Mouse (Mus musculus): ENCODE measurements at regions not wholly inside any gene's neighbourhood (a gene's known extent, or its start where the extent isn't known, plus 50 kb on each side); places are given as distances from the start of the nearest gene placed in this dataset.
"Not testable (repeated sequence)": the region's sequence is repeated elsewhere in the genome, so short reads cannot be mapped to it uniquely, and the experiment has no call there.

DNA sequence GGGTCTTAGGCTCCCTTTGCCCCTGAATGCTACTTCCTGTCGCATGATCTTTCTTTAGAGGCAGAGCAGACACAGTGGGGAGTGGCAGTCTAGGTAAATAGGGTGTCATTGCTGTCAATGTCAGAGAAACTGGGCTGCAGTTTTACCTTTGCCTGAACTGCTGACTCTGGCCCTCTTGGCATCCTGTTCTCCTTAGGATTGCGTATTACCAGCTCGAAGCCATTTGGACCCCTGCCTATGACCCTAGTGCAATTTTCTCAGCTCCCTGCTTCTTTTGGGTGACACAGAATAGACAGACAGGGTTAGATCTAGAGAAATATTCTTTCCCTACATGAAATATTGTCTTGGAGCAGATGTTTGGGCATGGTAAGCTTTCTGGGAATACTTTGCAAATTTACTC is 467.3 kb upstream of the Slc35b3 start:
- TF ChIP-seq POLR2A (IDR thresholded peaks at IDR 0.05; ENCODE audit: borderline replicate concordance, extremely low read depth, insufficient read depth, insufficient read length, poor library complexity, severe bottlenecking) (no peak), CTCF (IDR thresholded peaks at IDR 0.05; ENCODE audit: borderline replicate concordance, extremely low read depth, insufficient read depth, insufficient read length) (no peak)
- no peak for DNase-seq (ENCODE audit: low read depth)

DNA sequence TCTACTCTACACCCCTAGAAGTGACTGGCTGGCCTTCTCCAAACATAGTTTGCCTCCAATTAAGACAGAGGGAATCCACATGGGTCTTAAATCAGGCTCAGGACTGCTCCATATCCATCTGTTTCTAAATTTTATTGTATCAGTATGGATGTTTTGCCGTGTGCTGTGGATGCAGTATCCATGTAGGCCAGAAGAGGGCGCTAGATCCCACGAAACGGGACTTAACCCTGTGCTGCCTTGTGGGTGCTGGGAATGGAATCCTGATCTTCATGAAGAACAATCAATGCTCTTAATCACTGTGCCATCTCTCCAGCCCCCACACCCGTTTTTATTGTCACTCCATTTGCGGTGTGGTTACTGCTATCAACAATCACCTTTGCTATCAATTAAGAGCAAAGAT is 465.3 kb upstream of the Slc35b3 start:
- TF ChIP-seq CTCF (IDR thresholded peaks at IDR 0.05; ENCODE audit: borderline replicate concordance, extremely low read depth, insufficient read depth, insufficient read length) = peak; percentile 52
- TF ChIP-seq POLR2A (IDR thresholded peaks at IDR 0.05; ENCODE audit: borderline replicate concordance, extremely low read depth, insufficient read depth, insufficient read length, poor library complexity, severe bottlenecking) = no peak
- DNase-seq (ENCODE audit: low read depth) = no peak

DNA sequence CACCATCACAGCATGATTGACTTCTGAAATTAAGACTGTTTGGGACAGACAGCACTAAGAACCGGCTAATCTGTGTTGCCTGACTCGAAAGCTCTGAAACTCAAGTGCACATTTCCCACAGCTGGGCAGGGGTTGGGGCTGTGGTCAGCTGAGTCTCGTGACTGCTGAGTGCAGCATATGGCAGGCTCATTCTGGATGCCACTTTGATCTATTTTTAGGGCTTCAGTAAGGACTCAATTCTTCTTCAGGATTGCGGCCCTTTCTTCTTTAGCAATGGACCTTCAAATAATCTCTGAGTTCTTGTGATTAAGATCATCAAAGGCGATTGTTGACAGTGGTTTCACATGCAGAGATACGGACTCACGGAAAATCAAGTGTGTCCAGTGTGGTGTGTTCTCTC is 457.5 kb upstream of the Slc35b3 start:
- TF ChIP-seq CTCF (IDR thresholded peaks at IDR 0.05; ENCODE audit: borderline replicate concordance, extremely low read depth, insufficient read depth, insufficient read length) (no peak), POLR2A (IDR thresholded peaks at IDR 0.05; ENCODE audit: borderline replicate concordance, extremely low read depth, insufficient read depth, insufficient read length, poor library complexity, severe bottlenecking) (no peak)
- peak; percentile 18 for DNase-seq (ENCODE audit: low read depth)

DNA sequence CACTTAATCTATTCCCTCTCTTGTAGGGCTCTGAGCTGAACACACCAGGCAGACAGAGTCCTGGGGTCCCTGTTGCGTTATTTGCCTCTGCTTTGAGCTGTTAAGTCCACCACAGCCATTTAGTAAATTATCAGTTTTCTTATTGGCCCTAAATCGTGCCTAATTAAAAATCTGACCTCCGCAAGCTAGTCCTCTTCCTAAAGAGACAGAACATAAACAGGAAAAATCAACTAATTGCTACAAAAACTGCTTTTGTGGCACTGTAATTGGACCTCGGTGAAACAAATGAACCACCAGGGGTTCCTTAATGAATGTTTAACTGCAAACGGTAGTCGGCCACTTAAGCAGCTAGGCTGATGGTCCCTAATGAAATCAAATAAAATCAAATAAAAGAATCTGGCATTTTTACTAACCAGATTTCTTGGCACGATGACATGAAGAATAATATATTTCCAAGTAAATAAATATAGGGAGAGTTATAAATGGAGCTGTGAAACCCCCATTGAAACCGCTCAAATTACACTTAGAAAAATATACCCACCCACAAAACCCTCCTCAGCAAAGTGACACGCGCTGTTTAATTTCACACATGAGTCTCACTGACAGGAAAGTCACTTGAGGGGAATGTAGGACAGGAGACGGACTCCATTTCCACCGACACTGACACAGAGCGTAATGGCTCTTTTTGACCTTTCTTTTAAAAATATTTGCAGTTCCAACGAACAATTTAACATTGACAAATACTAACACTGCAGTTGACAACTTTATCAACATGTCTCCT is 451.0 kb upstream of the Slc35b3 start:
- peak; percentile 51 for DNase-seq (ENCODE audit: low read depth)
- TF ChIP-seq POLR2A (IDR thresholded peaks at IDR 0.05; ENCODE audit: borderline replicate concordance, extremely low read depth, insufficient read depth, insufficient read length, poor library complexity, severe bottlenecking) (no peak), CTCF (IDR thresholded peaks at IDR 0.05; ENCODE audit: borderline replicate concordance, extremely low read depth, insufficient read depth, insufficient read length) (no peak)

DNA sequence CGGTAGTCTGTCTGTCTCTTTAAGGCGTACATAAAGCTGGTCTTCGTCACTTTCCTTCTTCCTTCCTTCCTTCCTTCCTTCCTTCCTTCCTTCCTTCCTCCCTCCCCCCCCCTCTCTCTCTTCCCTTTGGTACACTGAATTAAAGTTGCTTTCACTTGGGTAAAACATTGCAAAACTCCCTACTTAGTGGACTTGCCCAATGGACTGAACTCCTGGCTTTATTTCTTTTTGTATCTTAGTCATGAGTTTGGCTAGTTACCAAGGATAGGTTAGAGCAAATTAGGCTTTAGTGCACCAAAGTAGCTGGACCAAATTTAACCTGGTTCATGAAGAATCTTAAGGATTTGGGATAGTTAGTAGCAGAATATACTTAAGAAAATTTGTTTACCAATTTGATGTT is 431.9 kb upstream of the Slc35b3 start:
- TF ChIP-seq CTCF (IDR thresholded peaks at IDR 0.05; ENCODE audit: borderline replicate concordance, extremely low read depth, insufficient read depth, insufficient read length) (no peak), POLR2A (IDR thresholded peaks at IDR 0.05; ENCODE audit: borderline replicate concordance, extremely low read depth, insufficient read depth, insufficient read length, poor library complexity, severe bottlenecking) (no peak)

DNA sequence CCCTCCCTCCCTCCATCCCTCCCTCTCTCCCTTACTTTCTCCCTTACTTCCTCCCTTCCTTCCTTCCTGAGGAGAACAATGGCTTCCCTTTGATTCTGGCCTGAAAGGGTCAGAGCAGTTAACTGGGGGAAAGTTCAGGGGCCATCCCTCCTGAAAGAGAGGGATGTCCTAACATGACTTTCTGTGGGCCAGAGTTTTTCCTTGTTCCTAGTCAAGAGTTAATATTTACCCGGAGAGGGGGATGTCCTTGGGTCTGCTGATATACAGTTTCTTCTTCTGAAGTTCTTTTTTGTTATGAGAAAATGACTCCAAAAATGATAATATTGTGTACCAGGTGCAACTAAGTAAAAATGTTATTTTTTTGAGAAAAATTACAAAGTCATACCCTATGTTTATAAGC is 431.5 kb upstream of the Slc35b3 start:
- DNase-seq (ENCODE audit: low read depth) = not testable (repeated sequence)

More for the DNA sequence above, 431.9 kb upstream of the Slc35b3 start:
- DNase-seq (ENCODE audit: low read depth) = no peak

DNA sequence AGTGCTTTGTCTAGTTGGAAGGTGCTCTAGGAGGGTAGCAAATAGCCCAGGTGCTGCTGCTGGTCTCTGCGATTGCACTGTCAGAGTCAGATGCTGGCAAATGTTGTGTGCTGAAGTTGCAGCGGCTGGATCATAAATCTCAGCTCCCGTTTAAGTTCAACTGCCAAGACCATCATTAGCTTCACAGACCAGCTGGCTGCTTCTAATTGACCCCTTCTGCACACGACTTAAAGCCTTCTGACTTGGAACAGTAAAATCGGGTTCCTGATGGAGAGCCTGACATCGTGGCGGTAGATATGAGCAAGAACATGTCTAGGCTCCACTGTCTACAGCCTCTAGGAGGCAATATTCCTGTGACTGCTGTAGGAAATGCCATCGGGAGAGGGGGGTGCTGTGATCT is 416.0 kb upstream of the Slc35b3 start:
- no peak for DNase-seq (ENCODE audit: low read depth)
- TF ChIP-seq POLR2A (IDR thresholded peaks at IDR 0.05; ENCODE audit: borderline replicate concordance, extremely low read depth, insufficient read depth, insufficient read length, poor library complexity, severe bottlenecking) (no peak), CTCF (IDR thresholded peaks at IDR 0.05; ENCODE audit: borderline replicate concordance, extremely low read depth, insufficient read depth, insufficient read length) (no peak)

DNA sequence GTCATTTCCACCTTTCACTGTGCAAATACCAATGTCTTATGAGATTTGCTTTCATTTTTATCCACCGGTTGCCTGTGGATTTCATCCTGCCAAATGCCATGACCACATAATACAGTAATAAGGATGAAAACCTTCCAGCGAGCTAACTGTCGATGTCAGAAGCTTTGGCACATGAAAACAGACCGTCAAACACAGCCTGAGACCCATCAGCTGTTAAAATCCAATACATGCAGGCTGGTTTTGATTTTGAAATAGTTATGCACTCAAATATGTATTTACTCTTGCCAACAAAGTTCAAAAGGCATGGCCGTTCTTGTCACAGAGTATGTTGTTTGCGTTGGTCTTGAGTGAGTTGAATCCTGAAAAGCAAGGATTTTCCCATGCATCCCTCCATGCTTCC is 415.6 kb upstream of the Slc35b3 start:
- TF ChIP-seq CTCF (IDR thresholded peaks at IDR 0.05; ENCODE audit: borderline replicate concordance, extremely low read depth, insufficient read depth, insufficient read length) = no peak
- TF ChIP-seq POLR2A (IDR thresholded peaks at IDR 0.05; ENCODE audit: borderline replicate concordance, extremely low read depth, insufficient read depth, insufficient read length, poor library complexity, severe bottlenecking) = no peak
- no peak for DNase-seq (ENCODE audit: low read depth)

DNA sequence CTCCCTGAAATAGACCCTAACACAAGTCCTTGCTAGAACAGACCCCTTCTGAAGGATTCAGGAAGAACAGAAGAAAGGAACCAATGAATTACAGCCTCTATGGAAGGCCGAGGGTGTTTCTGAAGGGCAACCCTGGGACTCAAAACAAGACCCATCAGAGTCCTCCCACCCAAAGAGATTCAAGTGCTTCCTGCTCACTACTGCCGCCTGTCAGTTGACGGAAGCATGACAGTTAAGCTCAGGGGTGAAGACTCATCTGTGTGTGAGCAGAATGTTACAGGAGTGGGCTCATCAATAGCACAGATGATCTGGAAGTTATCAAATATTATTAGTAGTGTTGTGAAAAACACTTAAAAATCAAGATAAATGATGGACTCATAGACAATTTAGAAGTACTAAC is 411.9 kb upstream of the Slc35b3 start:
- DNase-seq (ENCODE audit: low read depth) = no peak

DNA sequence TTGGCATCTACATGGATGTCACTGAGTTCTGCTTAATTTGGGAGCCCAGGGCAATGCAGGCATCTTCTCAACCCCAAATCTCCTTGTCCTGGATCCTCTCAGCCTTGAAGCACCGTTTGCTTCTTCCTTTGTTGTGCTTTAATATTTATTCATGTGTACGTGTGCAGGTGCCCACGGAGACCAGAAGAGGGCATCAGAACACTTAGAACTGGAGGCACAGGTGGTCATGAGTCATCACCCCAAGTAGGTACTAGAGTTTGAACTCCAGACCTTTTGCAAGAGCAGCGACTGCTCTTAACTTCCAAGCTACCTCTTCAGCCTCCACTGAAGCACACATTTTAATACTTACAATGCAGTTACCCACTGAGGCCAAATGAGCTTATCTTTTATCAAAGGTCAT is 403.0 kb upstream of the Slc35b3 start:
- TF ChIP-seq POLR2A (IDR thresholded peaks at IDR 0.05; ENCODE audit: borderline replicate concordance, extremely low read depth, insufficient read depth, insufficient read length, poor library complexity, severe bottlenecking) (no peak), CTCF (IDR thresholded peaks at IDR 0.05; ENCODE audit: borderline replicate concordance, extremely low read depth, insufficient read depth, insufficient read length) (no peak; the same call in 1 of the 2 replicates)

More for the DNA sequence above, 411.9 kb upstream of the Slc35b3 start:
- TF ChIP-seq POLR2A (IDR thresholded peaks at IDR 0.05; ENCODE audit: borderline replicate concordance, extremely low read depth, insufficient read depth, insufficient read length, poor library complexity, severe bottlenecking) (no peak), CTCF (IDR thresholded peaks at IDR 0.05; ENCODE audit: borderline replicate concordance, extremely low read depth, insufficient read depth, insufficient read length) (peak; percentile 36; the same call in 1 of the 2 replicates)

DNA sequence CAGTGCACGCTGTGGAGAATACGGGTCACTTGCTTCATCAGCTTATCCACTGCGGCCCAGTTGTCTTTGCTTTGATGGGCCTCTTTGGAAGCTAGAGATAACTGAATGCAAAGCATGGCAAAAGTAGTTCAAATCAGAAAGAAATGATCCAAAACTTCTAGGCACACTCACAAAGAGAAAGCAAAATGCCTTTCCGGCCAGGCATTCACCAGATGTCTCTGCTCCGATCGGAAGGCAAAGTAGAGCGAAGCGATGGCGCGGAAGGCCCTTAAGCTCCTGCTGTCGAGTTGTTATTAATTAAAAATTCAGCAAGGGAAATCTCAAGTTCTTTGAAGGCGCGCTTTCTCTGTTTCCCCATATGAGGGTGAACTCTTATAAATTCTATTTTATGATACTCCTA is 401.9 kb upstream of the Slc35b3 start:
- peak; percentile 68 for DNase-seq (ENCODE audit: low read depth)
- no peak for TF ChIP-seq POLR2A (IDR thresholded peaks at IDR 0.05; ENCODE audit: borderline replicate concordance, extremely low read depth, insufficient read depth, insufficient read length, poor library complexity, severe bottlenecking)
- no peak for TF ChIP-seq CTCF (IDR thresholded peaks at IDR 0.05; ENCODE audit: borderline replicate concordance, extremely low read depth, insufficient read depth, insufficient read length)

More for the DNA sequence above, 403.0 kb upstream of the Slc35b3 start:
- peak; percentile 12 for DNase-seq (ENCODE audit: low read depth)

DNA sequence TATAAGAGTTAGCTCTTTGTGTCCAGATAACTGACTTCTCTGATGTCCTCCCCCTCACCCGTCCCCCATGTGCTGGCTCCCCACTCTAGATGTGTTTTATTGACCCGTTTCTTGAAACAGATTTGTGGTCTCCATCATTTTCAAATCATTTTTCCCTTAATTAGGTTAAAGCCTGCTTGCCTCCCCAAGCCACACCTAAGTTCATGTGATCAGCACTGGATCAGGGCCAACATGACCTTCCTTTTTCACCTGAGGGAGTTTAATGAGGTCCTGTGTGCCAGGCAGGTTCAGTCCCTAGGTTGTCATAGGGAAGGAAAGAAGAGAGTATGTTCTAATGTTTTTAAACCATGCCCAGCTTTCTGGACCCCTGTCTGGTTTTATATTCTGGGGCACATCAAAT is 390.9 kb upstream of the Slc35b3 start:
- no peak for TF ChIP-seq CTCF (IDR thresholded peaks at IDR 0.05; ENCODE audit: borderline replicate concordance, extremely low read depth, insufficient read depth, insufficient read length)
- no peak for TF ChIP-seq POLR2A (IDR thresholded peaks at IDR 0.05; ENCODE audit: borderline replicate concordance, extremely low read depth, insufficient read depth, insufficient read length, poor library complexity, severe bottlenecking)

More for the DNA sequence above, 390.9 kb upstream of the Slc35b3 start:
- DNase-seq (ENCODE audit: low read depth) = no peak
